Mouse (Mus musculus): ENCODE data around the gene Olfr285. TPM values are rescaled to one million over a fixed set of nuclear protein-coding genes. Genes with fewer than 3 reads are reported as not detected.

The Olfr285 gene
- not detected in 2 replicates for polyA plus RNA-seq (2015; fragmentation: Nextera tagmentation; extraction: Ambion mirVana)

DNA sequence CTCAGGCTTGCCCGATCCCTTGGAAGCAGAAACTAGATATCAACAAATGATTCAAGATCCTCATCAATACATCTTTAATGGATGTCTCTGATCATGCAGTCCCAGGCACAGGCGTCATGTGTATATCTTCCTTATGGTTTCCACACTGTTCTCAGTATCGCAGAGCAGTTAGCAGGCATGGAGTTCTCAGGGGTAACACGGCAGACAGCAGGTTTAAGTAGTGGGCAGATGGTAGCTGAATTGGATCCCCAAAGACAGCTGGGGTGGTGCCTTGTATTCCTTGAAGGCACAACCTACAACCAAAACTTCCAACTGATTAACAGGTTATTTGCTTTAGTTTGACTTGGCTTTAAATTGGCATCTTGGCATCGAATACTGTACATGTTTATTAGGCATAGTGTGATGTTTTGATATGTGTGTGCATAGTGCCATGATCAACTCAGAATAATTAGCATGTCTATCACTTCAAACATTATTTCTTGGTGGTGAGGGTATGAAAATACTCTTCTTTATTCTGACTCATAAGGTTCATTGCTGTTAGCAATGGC is at the start of gene Olfr285:
TSS of gene Olfr285 (minus strand) at position 177 of the 548 bp plus-strand sequence.
- H3K27ac ChIP-seq (ENCODE audit: low read depth, low read length) = no peak within 1 kb of the TSS
- no peaks in the 10 kb centered on the region for H3K36me3 ChIP-seq (ENCODE audit: control insufficient read depth, insufficient read depth, low read length)
- no peak within 1 kb of the TSS for H3K4me2 ChIP-seq (ENCODE audit: low read length)
- no peak for ATAC-seq
- no peaks in the 10 kb centered on the region for H3K27me3 ChIP-seq (replicated peaks; ENCODE audit: control insufficient read depth, insufficient read depth, low read length)
- WGBS = 94% methylated on average over 5 of the region's 5 CpGs
- no peak within 1 kb of the TSS for H3K4me3 ChIP-seq (ENCODE audit: low read length)
- no peaks in the 10 kb centered on the region for H3K9me3 ChIP-seq (ENCODE audit: control insufficient read depth, low read length)
- H3K4me1 ChIP-seq (ENCODE audit: control insufficient read depth, insufficient read depth, low read depth, low read length) = no peaks in the 10 kb centered on the region
- H3K9ac ChIP-seq (ENCODE audit: low read depth, low read length) = no peak within 1 kb of the TSS

- no peak for ATAC-seq
- no peaks in the 10 kb centered on the region for H3K9me3 ChIP-seq (ENCODE audit: control insufficient read depth, low read length)
- no peak within 1 kb of the TSS for H3K4me2 ChIP-seq (ENCODE audit: low read length)
- H3K4me1 ChIP-seq (ENCODE audit: control insufficient read depth, insufficient read depth, low read depth, low read length) = no peaks in the 10 kb centered on the region
- H3K9ac ChIP-seq (ENCODE audit: low read depth, low read length) = no peak within 1 kb of the TSS
- no peaks in the 10 kb centered on the region for H3K36me3 ChIP-seq (ENCODE audit: control insufficient read depth, insufficient read depth, low read length)
- no peak within 1 kb of the TSS for H3K4me3 ChIP-seq (ENCODE audit: low read length)
- 87% methylated on average over 8 of the region's 8 CpGs for WGBS
- H3K27ac ChIP-seq (ENCODE audit: low read depth, low read length) = no peak within 1 kb of the TSS
- H3K27me3 ChIP-seq (replicated peaks; ENCODE audit: control insufficient read depth, insufficient read depth, low read length) = no peaks in the 10 kb centered on the region
These were observed 23.7 kb upstream of the Olfr285 start, which contains the start of gene Olfr284 for GRCm38 (mm10) chr15:98340887-98341286. Gene Olfr284 (minus strand): TSS chr15:98340987.

GRCm38 (mm10) chr15:98315703-98316102 is 1.4 kb downstream of the Olfr285 start:
- H3K9ac ChIP-seq (ENCODE audit: low read depth, low read length) = no peak overlapping the region
- no peaks in the 10 kb centered on the region for H3K4me1 ChIP-seq (ENCODE audit: control insufficient read depth, insufficient read depth, low read depth, low read length)
- no peaks in the 10 kb centered on the region for H3K9me3 ChIP-seq (ENCODE audit: control insufficient read depth, low read length)
- no peak overlapping the region for H3K4me2 ChIP-seq (ENCODE audit: low read length)
- H3K27me3 ChIP-seq (replicated peaks; ENCODE audit: control insufficient read depth, insufficient read depth, low read length) = no peaks in the 10 kb centered on the region
- ATAC-seq = no peak
- no peak overlapping the region for H3K27ac ChIP-seq (ENCODE audit: low read depth, low read length)
- no peaks in the 10 kb centered on the region for H3K36me3 ChIP-seq (ENCODE audit: control insufficient read depth, insufficient read depth, low read length)
- H3K4me3 ChIP-seq (ENCODE audit: low read length) = no peak overlapping the region
- WGBS = 52% methylated on average over 6 of the region's 6 CpGs

- no peaks in the 10 kb centered on the region for H3K9me3 ChIP-seq (ENCODE audit: control insufficient read depth, low read length)
- peak within 1 kb of the TSS; percentile 66 for H3K27ac ChIP-seq (ENCODE audit: low read depth, low read length)
- H3K36me3 ChIP-seq (ENCODE audit: control insufficient read depth, insufficient read depth, low read length) = no peaks in the 10 kb centered on the region
- H3K4me3 ChIP-seq (ENCODE audit: low read length) = peak within 1 kb of the TSS; percentile 80
- peak within 1 kb of the TSS; percentile 85 for H3K9ac ChIP-seq (ENCODE audit: low read depth, low read length)
- H3K4me1 ChIP-seq (ENCODE audit: control insufficient read depth, insufficient read depth, low read depth, low read length) = peaks cover 4% of the 10 kb centered on the region
- whole genome bisulfite sequencing = 3% methylated on average over 47 of the region's 60 CpGs
- no peaks in the 10 kb centered on the region for H3K27me3 ChIP-seq (replicated peaks; ENCODE audit: control insufficient read depth, insufficient read depth, low read length)
- ATAC-seq = peak; percentile 90
- H3K4me2 ChIP-seq (ENCODE audit: low read length) = peak within 1 kb of the TSS; percentile 68
These were observed 21.3 kb downstream of the Olfr285 start, which contains the start of gene Zfp641 for GRCm38 (mm10) chr15:98295628-98296551. Gene Zfp641 (minus strand): TSS chr15:98296161.

DNA sequence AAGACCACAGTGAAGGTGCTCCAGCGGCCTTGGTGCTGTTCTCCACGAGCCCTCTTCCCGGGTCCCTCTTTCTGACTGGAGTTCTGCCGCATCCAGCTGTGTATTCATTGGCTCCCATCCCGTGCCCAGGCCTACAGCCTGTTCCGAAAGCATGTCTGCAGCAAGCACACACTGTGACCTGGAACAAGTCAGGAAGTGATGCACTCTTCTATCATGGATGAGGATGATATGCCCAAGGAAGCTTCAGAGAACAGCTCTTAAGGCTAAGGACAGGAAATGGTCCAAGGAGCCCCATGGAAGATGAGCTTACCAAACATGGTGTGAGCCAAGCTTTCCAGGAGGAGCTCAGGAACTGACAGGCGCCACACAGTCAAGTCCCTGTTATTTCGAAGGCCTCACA is 23.5 kb downstream of the Olfr285 start:
- Histone ChIP-seq H3K4me2 (ENCODE audit: low read length) (no peak overlapping the region), H3K9me3 (ENCODE audit: control insufficient read depth, low read length) (no peaks in the 10 kb centered on the region), H3K4me1 (ENCODE audit: control insufficient read depth, insufficient read depth, low read depth, low read length) (peaks cover 4% of the 10 kb centered on the region), H3K4me3 (ENCODE audit: low read length) (no peak overlapping the region), H3K27ac (ENCODE audit: low read depth, low read length) (no peak overlapping the region), H3K9ac (ENCODE audit: low read depth, low read length) (no peak overlapping the region), H3K27me3 (replicated peaks; ENCODE audit: control insufficient read depth, insufficient read depth, low read length) (no peaks in the 10 kb centered on the region), H3K36me3 (ENCODE audit: control insufficient read depth, insufficient read depth, low read length) (peaks cover 10% of the 10 kb centered on the region; the same call in 1 of the 2 replicates)
- ATAC-seq = no peak
- 90% methylated on average over 8 of the region's 8 CpGs for WGBS

DNA sequence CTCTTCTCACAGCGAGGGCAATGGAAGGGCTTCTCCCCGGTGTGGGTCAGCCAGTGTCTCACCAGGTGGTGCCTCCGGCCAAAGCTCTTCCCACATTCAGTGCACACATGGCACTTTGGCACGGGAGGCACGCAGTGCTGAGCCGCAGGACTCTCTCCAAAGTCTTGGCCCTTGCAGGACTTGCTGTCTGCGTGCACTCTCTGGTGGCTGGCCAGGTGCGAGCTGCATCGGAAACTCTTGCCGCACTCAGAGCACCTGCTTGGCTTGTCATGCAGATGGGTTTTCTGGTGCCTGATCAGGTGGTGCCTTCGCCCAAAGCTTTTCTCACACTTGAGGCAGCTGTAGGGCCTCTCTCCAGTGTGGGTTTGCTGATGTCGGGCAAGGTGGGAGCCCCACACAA is 28.6 kb downstream of the Olfr285 start:
- H3K4me1 ChIP-seq (ENCODE audit: control insufficient read depth, insufficient read depth, low read depth, low read length) = no peaks in the 10 kb centered on the region
- H3K27ac ChIP-seq (ENCODE audit: low read depth, low read length) = no peak overlapping the region
- H3K9me3 ChIP-seq (ENCODE audit: control insufficient read depth, low read length) = no peaks in the 10 kb centered on the region
- 74% methylated on average over 12 of the region's 12 CpGs for WGBS
- no peaks in the 10 kb centered on the region for H3K27me3 ChIP-seq (replicated peaks; ENCODE audit: control insufficient read depth, insufficient read depth, low read length)
- H3K36me3 ChIP-seq (ENCODE audit: control insufficient read depth, insufficient read depth, low read length) = peaks cover 12% of the 10 kb centered on the region
- no peak overlapping the region for H3K9ac ChIP-seq (ENCODE audit: low read depth, low read length)
- ATAC-seq = no peak
- H3K4me2 ChIP-seq (ENCODE audit: low read length) = no peak overlapping the region
- no peak overlapping the region for H3K4me3 ChIP-seq (ENCODE audit: low read length)

DNA sequence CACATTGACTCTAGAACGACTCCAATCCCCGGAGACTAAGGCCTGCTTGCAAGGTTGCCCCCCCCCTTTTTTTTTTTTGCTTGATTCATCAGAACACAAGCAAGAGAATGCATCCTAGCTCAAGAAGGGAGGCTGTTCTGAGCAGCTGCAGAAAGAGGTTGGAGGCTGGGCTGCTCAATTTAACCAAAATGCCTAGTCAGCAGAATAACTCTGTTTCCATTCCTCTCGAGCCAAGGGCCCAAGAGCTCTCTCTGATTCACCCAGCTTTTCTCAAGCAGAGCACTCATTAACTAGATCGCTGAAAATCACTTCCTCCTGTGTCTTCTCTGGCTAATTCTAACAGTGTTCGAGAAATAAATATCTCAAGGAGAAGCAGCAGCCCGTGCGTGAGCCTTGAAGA is 30.7 kb downstream of the Olfr285 start:
- 73% methylated on average over 7 of the region's 7 CpGs for WGBS
- H3K27ac ChIP-seq (ENCODE audit: low read depth, low read length) = no peak overlapping the region
- H3K36me3 ChIP-seq (ENCODE audit: control insufficient read depth, insufficient read depth, low read length) = peaks cover 12% of the 10 kb centered on the region
- no peaks in the 10 kb centered on the region for H3K27me3 ChIP-seq (replicated peaks; ENCODE audit: control insufficient read depth, insufficient read depth, low read length)
- no peaks in the 10 kb centered on the region for H3K9me3 ChIP-seq (ENCODE audit: control insufficient read depth, low read length)
- H3K4me1 ChIP-seq (ENCODE audit: control insufficient read depth, insufficient read depth, low read depth, low read length) = no peaks in the 10 kb centered on the region
- H3K4me3 ChIP-seq (ENCODE audit: low read length) = no peak overlapping the region
- no peak for ATAC-seq
- no peak overlapping the region for H3K9ac ChIP-seq (ENCODE audit: low read depth, low read length)
- no peak overlapping the region for H3K4me2 ChIP-seq (ENCODE audit: low read length)

Data from hindbrain, embryonic 16.5 days (tissue).